Mouse (Mus musculus) liver, adult 2 months (tissue): ENCODE measurements at regions not wholly inside any gene's neighbourhood (a gene's known extent, or its start where the extent isn't known, plus 50 kb on each side); places are given as distances from the start of the nearest gene placed in this dataset.

Experiments used
- DNase-seq: peaks from one replicate; pipeline ENCODE4 v3.0.0-alpha.2; 2011; ENCODE audit warnings: low read depth, low spot score; ENCODE audit errors: extremely low read depth
- H3K27ac ChIP-seq: fragments of 200-500 bp; replicated peaks from 2 replicates; pipeline ENCODE4 v1.5.1; 2012; ENCODE audit warnings: low read depth, mild to moderate bottlenecking, control low read depth, inconsistent platforms, low read length; ENCODE audit not compliant: insufficient read depth
- H3K27me3 ChIP-seq: fragments of 200-500 bp; 2 replicates; pipeline ENCODE4 v1.6.1; 2012; ENCODE audit warnings: mild to moderate bottlenecking, moderate library complexity, low read length, inconsistent platforms; ENCODE audit not compliant: control insufficient read depth, insufficient read depth
- H3K36me3 ChIP-seq: fragments of 200-500 bp; 2 replicates; pipeline ENCODE4 v1.6.1; 2012; ENCODE audit warnings: low read length, inconsistent platforms; ENCODE audit not compliant: control insufficient read depth, insufficient read depth
- H3K4me1 ChIP-seq: fragments of 200-500 bp; 2 replicates; pipeline ENCODE4 v1.6.1; 2011; ENCODE audit warnings: low read length; ENCODE audit not compliant: control insufficient read depth, insufficient read depth
- H3K4me3 ChIP-seq: fragments of 200-500 bp; 2 replicates; pipeline ENCODE4 v1.5.1; 2011; ENCODE audit warnings: low read depth, mild to moderate bottlenecking, control low read depth, low read length, moderate library complexity; ENCODE audit not compliant: insufficient read depth
- H3K79me2 ChIP-seq: fragments of 200-500 bp; 2 replicates; pipeline ENCODE4 v1.6.1; 2012; ENCODE audit warnings: inconsistent platforms, mild to moderate bottlenecking, low read length, moderate library complexity; ENCODE audit not compliant: control insufficient read depth, insufficient read depth
- H3K9ac ChIP-seq: fragments of 200-500 bp; 2 replicates; pipeline ENCODE4 v1.6.1; 2012; ENCODE audit warnings: low read depth, mild to moderate bottlenecking, control low read depth, inconsistent platforms, low read length
- CTCF ChIP-seq: fragments of 200-500 bp; IDR thresholded peaks from 2 replicates; pipeline ENCODE4 v1.5.1; 2011; ENCODE audit warnings: low read depth, low read length, control low read depth
- POLR2A ChIP-seq: fragments of 200-500 bp; IDR thresholded peaks from 2 replicates; pipeline ENCODE4 v1.6.1; 2011; ENCODE audit warnings: low read length, control low read depth; ENCODE audit not compliant: insufficient read depth; ENCODE audit errors: extremely low read depth
- WGBS: fragments of 180-500 bp; shearing (Covaris S2); methylation state at CpG from one replicate; pipeline ENCODE4 v1.1.7; 2018; 5-methylcytosine and 5-hydroxymethylcytosine counted together

- H3K27me3 ChIP-seq: no peaks in the 10 kb centered on the region
- H3K27ac ChIP-seq: no peak overlapping the region
- no peak for DNase-seq
- H3K4me1 ChIP-seq: no peaks in the 10 kb centered on the region
- no peak overlapping the region for H3K9ac ChIP-seq
- no peaks in the 10 kb centered on the region for H3K79me2 ChIP-seq
- WGBS: 49% methylated on average over 5 of the region's 5 CpGs
- no peaks in the 10 kb centered on the region for H3K36me3 ChIP-seq
- TF ChIP-seq CTCF: no peak
- H3K4me3 ChIP-seq: no peak overlapping the region
Measured at GRCm38 (mm10) chr4:8417821-8418220, 179.0 kb upstream of the Car8 start.

- Histone ChIP-seq H3K36me3 (no peaks in the 10 kb centered on the region), H3K9ac (no peak overlapping the region), H3K27ac (no peak overlapping the region), H3K4me1 (no peaks in the 10 kb centered on the region), H3K79me2 (no peaks in the 10 kb centered on the region), H3K4me3 (no peak overlapping the region), H3K27me3 (no peaks in the 10 kb centered on the region)
- DNase-seq: no peak
- TF ChIP-seq POLR2A: no peak
- TF ChIP-seq CTCF: no peak
Measured at GRCm38 (mm10) chr4:8413307-8413706, 174.5 kb upstream of the Car8 start.

- Histone ChIP-seq H3K9ac (no peak overlapping the region), H3K36me3 (no peaks in the 10 kb centered on the region), H3K4me3 (no peak overlapping the region), H3K79me2 (no peaks in the 10 kb centered on the region), H3K27ac (no peak overlapping the region), H3K4me1 (peaks cover 6% of the 10 kb centered on the region; the same call in 1 of the 2 replicates), H3K27me3 (no peaks in the 10 kb centered on the region)
- TF ChIP-seq POLR2A (no peak), CTCF (no peak)
- 92% methylated on average over 2 of the region's 2 CpGs for WGBS
- DNase-seq: no peak
Measured at GRCm38 (mm10) chr4:8400069-8400468, 161.2 kb upstream of the Car8 start.

GRCm38 (mm10) chr4:8399430-8399829 is 160.6 kb upstream of the Car8 start:
- Histone ChIP-seq H3K27me3 (no peaks in the 10 kb centered on the region), H3K9ac (no peak overlapping the region), H3K79me2 (no peaks in the 10 kb centered on the region), H3K4me1 (peaks cover 6% of the 10 kb centered on the region; the same call in 1 of the 2 replicates), H3K4me3 (no peak overlapping the region), H3K36me3 (no peaks in the 10 kb centered on the region), H3K27ac (no peak overlapping the region)
- TF ChIP-seq CTCF (no peak), POLR2A (no peak)
- DNase-seq: no peak
- WGBS: 82% methylated on average over 1 of the region's 1 CpGs

GRCm38 (mm10) chr4:8398969-8399368 is 160.1 kb upstream of the Car8 start:
- H3K4me3 ChIP-seq: no peak overlapping the region
- WGBS: 92% methylated on average over 4 of the region's 4 CpGs
- no peak for DNase-seq
- no peak overlapping the region for H3K27ac ChIP-seq
- no peaks in the 10 kb centered on the region for H3K27me3 ChIP-seq
- peaks cover 6% of the 10 kb centered on the region; the same call in 1 of the 2 replicates for H3K4me1 ChIP-seq
- H3K79me2 ChIP-seq: no peaks in the 10 kb centered on the region
- H3K36me3 ChIP-seq: no peaks in the 10 kb centered on the region
- TF ChIP-seq CTCF (no peak), POLR2A (no peak)
- H3K9ac ChIP-seq: no peak overlapping the region

GRCm38 (mm10) chr4:8383162-8383561 is 144.3 kb upstream of the Car8 start:
- Histone ChIP-seq H3K27me3 (no peaks in the 10 kb centered on the region), H3K4me3 (no peak overlapping the region), H3K9ac (no peak overlapping the region), H3K36me3 (no peaks in the 10 kb centered on the region), H3K4me1 (no peaks in the 10 kb centered on the region), H3K27ac (no peak overlapping the region), H3K79me2 (no peaks in the 10 kb centered on the region)
- no peak for DNase-seq
- 94% methylated on average over 11 of the region's 11 CpGs for WGBS
- TF ChIP-seq CTCF (no peak), POLR2A (no peak)

GRCm38 (mm10) chr4:8382125-8382417 is 143.2 kb upstream of the Car8 start:
- H3K9ac ChIP-seq: no peak overlapping the region
- H3K4me3 ChIP-seq: no peak overlapping the region
- no peaks in the 10 kb centered on the region for H3K4me1 ChIP-seq
- no peaks in the 10 kb centered on the region for H3K36me3 ChIP-seq
- DNase-seq: no peak
- H3K27ac ChIP-seq: no peak overlapping the region
- H3K79me2 ChIP-seq: no peaks in the 10 kb centered on the region
- 79% methylated on average over 3 of the region's 3 CpGs for WGBS
- H3K27me3 ChIP-seq: no peaks in the 10 kb centered on the region
- no peak for TF ChIP-seq POLR2A
- no peak for TF ChIP-seq CTCF
